Mouse (Mus musculus): Measurements from ENCODE around the gene Hivep2. TPM values are rescaled to one million over a fixed set of nuclear protein-coding genes. Genes with fewer than 3 reads are reported as not detected.

The Hivep2 gene
- total RNA-seq, 2 experiments from 2014 or later = 53.4 to 64.4 TPM

DNA sequence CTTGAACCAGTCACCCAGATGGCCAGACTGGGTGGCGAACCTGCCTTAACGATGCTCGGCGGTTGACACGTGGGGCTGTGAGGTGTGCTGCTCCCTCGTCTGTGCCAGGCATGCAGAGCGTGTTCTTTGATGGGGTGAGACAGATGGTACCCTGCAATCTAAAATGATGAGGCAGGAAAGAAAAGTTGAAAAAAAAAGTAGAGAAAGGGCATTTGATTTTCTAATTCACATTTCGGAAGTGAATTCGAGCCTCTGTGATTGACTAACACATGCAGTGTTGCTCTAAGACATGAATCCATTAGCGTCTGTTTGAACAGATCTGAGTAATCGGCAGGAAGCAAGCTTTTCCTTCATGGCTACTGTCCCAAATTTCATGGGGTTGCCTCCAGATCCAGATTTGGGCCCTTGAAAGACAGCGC is 119.4 kb downstream of the Hivep2 start:
- no peak for DNase-seq

DNA sequence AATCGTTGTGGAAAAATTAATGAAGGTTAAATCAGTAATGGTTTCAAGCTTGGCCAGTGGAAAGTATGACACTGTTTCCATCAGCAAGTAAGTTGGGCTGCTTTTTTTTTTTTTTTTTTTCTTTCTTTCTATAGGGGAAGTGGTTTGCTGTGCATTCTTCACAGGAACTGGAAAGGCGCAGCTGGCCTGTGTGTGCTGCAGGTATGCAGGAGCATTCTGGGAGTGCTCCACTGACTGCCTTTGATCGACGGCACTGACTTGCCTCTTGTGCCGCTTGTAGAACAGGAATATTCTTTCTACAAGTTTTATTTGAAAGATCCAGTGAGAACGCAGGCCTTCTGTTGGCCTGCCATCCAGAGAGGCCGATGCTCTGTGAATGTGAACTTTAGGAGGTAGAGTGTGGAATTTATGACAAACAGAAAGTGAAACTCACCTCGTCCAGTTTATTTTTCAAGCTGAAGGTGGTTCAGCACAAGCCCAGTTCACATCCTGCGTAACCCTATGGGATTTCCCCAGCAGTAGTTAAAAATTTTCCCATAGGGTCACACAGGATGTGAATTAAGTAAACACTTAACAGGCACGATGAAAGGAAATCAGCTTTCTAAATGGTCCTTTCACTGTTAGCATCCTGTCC is 120.1 kb downstream of the Hivep2 start:
- DNase-seq = no peak

DNA sequence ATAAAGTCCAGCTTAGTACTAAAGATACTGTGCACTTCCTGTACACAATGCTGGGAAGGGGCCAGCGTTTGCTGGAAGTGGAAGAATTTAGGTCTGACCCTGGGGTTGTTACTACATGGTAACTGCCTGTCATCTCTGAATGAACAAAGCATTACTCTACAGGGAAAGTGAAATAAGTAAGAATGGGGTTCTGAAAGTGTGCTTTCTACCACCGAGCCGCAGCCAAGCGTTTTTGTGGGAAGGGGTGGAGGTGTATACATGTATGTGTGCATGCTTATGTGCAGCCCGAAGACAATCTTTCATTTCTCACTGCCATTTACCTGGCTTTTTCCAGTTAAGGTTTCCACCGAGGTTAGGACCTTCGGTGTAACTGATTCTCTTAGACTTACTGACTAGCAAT is 121.4 kb downstream of the Hivep2 start:
- DNase-seq = no peak

DNA sequence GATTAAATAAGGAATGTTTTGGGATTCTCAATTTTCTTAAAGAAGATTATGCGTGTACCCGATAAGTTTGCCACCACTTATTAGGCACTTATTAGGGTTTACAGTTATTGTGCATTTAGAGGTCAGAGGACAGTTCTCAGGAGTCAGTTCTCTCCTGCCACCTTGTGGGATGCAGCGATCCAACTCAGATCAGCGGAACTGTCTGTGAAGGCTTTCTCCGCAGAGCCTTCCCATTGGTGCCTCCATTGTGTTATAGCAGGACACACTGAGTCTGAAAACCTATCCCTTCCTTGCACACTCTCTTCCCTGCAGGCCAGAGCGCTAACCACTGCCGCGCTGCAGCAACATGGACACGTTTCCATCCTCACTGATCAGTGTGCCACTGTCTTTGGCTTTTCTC is 123.6 kb downstream of the Hivep2 start:
- no peak for DNase-seq

DNA sequence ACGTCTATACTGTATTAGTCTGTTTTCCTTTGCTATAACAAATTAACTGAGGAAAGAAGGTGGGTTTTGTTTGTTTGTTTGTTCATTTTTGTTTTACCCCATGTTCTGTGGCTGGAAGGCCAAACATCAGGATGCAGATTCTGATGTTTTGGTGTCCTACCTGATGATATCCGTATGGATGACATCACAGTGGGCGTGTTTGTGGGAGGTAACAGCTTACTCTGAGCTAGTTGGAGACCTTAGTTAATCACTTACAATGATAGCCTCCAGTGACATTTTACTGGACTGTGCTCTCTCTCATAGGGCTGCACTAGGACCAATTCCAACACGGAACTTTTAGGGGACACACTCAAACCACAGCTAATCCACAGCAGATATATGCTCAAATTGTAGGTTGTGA is 128.2 kb downstream of the Hivep2 start:
- no peak for DNase-seq

DNA sequence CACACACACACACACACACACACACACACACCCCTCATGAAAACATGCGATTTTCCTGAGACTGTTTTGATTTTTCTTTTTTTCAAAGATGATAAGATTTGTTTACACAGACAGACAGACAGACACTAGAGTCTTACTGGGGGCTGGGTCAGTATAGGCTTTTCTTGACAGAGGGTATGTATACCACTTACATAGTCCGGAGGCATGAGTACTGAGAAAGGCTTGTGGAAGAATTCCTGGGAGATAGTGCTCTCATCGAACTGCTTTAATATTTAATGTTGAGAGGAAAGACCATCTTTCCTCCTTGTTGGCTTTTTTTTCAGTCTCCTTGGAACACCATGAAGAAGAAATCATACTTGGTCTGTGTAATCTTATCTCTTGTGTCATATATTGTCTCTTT is 130.2 kb downstream of the Hivep2 start:
- DNase-seq = no peak

DNA sequence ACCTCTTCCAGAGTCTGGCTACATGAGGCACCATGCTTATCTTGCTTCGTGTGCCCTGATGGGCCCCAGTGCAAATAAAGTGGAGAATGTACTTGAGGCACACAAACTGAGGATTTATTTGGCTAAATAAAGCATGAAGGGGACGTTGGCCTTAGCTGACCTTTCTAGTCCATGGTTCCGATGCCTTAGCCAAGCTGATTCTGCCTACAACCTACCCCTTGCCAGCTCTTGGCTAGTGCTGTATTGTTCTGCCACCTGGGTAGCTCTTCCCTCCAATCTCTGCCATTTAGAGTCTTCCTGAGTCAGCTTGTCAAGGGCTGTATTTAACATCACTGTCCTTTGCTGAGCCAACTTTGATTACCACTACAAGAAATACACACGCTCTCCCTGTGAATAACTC is 133.3 kb downstream of the Hivep2 start:
- no peak for DNase-seq

DNA sequence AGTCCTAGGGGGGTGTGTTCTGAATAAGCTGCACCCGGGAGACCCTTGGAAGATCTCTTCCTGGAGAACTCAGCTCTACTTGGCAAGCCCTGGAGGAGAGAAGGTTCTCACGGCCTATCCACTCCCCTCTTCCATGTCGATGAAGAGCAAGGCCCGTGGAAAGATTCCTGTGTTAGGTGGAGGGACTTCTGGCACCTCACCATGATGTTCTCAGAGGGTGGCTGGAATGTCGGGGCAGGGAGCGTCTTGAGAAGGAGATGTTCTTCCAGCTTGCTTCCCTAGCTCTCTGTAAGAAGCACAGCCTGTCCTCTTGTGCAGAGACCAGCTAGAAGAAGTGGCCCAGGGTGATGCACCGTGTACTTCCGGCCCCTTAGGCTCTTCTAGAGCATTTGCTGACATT is 134.2 kb downstream of the Hivep2 start:
- no peak for DNase-seq

DNA sequence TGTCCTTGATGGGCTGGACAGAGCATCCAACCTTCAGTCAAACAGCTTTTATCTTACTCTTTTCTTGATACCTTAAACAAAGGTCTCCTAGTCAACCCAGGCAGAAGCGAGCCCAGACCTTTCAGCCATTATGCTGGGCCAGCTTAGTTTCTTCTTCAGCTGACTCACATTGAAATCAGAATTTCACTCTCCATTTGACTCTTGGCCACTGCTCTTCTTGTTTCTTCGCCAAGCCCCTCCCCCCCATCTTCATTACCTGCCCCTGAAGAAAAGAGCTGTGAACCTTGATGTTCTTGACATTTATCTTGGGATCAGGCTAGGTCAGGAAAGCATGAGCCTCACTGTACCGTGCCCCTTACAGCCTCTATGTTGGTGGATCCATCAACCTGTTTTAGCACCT is 135.0 kb downstream of the Hivep2 start:
- no peak for DNase-seq

DNA sequence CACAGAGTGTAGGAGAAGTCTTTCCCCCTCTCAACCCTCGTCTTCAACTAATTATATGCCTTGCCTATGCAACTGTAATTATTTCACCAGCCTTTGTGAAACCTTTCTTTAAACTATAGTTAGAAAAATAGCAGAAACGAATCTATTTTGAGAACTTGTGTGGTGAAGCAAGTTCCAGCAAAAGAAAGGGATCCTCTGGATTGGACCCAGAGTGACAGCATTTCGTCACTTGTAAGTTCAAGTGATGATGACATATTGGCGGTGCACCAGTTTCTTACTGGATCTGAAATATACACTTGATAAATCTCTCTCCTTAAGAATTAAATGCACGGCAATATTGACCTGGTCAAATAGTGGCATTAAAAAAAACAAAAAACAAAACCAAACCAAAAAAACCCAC is 136.1 kb downstream of the Hivep2 start:
- DNase-seq = no peak

DNA sequence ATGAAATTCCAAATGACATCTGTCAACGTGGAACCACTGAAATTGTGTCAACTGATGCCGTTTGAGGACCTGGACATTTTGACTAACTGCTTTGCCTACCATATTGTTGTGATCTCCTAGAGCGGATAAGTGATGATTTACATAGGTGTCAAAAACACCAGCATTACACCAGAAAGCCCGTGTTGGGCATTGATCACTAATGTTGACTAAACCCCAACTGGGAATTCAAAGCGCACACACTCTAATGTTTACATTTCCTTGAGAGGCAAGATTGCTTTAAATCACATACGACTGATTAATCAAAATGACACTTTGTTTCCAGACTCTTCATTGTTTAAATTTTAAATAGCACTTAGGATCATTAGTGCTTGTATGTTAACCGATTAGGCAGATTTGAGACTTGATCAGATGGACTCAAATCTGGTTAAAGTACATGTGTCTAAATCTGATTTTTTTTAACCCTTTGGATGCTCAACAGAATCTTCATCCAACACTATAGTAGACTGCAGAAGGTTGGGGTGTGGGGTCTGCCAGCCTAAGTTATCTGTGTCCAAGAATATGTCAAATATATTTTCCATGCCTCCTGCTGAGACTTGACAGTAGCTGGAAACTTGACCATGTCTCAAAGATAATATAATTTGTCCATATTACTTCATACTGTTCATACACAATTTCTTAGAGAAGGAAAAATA is 142.3 kb downstream of the Hivep2 start:
- DNase-seq = no peak

DNA sequence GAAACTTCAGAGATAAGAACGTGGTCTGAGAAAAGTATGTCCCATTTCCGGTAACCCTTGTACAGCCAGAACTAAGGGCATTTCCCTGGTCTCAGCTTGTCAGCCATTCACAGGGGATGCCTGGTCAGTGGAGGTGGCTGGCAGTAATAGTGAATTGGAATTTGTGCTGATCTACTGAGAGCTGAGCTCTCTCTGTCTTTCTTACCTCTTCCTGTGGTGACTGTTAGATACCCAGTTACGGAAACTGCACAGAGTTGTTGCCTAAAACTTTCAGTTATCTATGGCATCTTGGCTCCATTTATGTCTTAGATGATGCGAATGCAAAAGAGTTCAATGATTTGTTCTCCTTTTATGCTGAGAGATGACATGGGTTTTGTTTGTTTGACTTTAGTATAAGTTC is 150.0 kb downstream of the Hivep2 start:
- no peak for DNase-seq

DNA sequence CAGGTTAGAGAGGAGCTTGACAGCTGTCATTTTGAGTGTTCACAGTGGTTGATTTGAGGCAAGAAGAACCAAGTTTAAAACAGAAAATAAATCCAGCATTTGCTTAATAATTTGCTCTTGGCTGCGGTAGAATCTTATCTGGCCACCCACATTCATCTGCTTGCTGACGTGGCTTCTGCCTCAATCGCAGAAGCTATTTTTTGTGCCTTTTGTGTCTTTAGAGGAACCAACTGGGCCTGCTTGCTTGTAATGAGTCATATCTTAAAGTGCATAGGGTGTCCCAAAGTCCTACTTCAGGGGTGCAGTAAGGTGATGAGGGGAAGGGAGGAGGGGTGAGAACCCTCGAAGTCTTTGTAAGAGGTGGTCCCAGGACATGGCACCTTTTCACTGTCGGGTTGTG is 151.1 kb downstream of the Hivep2 start:
- DNase-seq = no peak

DNA sequence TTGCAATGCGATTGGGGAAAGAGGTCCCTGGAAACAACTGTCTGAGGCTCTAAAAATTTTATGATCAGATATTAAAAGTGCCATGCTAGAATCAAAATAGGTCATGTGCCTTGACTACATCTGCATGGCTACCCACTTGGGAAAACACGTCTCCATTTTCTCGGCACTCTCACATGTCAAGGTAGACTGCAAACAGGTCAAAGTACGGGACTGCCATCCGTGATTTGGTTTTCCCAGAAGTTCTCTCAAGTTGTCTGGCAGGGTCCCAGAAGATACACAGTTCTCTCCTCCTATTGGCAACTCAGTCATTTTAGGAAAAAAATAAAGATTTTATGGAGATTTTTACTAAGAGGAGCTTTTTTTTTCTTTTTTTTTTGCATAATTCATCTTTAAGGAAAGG is 153.3 kb downstream of the Hivep2 start:
- DNase-seq = no peak

DNA sequence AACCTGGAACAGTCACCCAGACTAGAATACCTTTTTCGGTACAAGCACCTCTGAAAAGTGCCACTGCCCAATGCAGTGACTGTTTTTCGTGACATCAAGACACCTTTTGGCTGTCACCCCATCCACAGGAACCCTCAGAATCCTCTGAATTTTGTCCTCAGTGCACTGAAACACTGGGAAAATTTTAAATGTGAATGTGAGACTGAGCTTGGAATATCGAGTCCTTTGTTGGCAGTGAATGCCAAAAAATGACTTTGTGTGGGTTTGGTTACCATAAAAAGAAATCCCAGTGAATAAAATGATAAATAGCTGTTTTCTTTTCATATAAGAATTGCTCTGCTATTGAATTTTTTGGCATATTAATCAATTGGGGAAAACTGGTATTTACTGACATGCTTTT is 154.6 kb downstream of the Hivep2 start:
- no peak for DNase-seq

DNA sequence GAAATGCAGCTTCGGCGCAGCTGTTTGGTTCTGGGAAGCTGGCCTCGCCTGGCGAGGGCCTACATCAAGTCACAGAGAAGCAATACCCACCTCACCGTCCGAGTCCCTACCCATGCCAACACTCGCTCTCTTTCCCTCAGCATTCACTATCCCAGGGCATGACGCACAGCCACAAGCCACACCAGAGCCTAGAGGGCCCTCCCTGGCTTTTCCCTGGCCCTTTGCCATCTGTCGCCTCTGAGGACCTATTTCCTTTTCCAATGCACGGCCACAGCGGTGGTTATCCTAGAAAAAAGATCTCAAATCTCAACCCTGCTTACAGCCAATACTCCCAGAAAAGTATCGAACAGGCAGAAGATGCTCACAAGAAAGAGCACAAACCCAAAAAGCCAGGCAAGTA is 162.0 kb downstream of the Hivep2 start:
- no peak for DNase-seq

DNA sequence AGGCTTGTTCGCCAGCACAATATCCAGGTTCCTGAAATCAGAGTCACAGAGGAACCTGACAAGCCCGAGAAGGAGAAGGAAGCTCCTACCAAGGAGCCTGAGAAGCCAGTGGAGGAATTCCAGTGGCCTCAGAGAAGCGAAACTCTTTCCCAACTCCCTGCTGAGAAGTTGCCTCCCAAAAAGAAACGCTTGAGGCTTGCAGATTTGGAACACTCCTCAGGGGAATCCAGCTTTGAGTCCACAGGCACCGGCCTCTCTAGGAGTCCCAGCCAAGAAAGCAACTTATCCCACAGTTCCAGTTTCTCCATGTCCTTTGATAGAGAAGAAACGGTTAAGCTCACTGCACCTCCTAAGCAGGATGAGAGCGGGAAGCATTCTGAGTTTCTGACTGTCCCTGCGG is 164.4 kb downstream of the Hivep2 start:
- DNase-seq = no peak

DNA sequence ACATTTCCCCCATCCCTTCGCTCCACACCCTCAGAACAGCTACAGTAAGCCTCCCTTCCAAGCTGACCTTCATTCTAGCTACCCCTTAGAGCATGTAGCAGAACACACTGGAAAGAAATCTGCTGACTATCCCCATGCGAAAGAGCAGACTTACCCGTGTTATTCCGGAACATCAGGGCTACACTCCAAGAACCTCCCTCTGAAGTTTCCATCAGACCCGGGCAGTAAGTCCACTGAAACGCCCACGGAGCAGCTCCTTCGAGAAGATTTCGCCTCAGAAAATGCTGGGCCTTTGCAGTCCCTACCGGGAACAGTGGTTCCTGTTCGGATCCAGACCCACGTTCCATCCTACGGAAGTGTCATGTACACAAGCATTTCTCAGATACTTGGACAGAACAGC is 165.4 kb downstream of the Hivep2 start:
- no peak for DNase-seq

DNA sequence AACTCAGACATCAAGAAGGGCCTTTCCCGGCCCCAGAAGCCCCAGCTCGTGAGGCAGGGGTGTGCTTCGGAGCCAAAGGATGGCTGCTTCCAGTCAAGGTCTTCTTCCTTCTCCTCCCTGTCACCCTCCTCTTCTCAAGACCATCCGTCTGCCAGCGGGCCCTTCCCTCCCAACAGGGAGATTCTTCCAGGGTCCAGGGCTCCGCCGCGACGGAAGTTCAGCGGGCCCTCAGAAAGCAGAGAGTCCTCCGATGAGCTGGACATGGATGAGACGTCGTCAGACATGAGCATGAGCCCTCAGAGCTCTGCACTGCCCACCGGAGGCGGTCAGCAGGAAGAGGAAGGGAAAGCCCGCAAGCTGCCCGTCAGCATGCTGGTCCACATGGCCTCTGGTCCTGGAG is 166.2 kb downstream of the Hivep2 start:
- DNase-seq = no peak

DNA sequence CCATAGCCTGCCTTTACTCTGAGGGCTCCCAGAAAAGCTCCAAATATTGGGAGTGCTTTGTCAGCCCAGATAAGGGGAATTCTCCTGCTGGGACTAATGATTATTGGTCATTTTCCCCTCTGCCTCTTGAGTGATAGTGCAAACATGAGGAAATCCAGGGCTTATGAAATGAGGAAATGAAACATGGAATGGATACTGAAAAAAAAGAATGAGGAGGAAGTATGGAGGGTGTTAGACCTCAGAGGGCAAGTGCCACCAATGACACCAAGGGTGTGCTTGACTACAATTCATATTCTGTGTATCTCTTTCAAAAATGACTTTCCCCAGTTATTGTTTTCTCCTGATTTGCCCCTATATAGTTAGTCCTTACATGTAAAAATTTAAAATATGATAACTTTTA is 167.1 kb downstream of the Hivep2 start:
- no peak for DNase-seq

DNA sequence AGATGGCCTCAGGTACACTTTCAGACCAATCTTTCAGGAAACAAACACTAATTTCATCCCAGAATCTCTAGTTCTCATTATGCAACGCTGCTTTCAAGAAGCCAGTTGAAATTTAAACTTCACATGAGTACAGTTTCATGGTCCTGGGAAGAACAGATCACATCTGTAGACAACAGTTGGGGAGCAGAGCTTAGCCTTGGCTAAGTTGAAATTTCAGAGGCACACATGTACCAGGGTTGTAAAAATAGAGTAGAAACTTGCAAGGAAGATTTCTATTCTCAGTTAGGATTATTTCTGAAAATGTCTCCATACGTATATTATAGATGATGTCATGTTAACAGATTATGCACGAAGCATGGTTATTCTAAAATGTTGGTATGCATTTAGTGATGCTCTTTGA is 172.8 kb downstream of the Hivep2 start:
- no peak for DNase-seq

DNA sequence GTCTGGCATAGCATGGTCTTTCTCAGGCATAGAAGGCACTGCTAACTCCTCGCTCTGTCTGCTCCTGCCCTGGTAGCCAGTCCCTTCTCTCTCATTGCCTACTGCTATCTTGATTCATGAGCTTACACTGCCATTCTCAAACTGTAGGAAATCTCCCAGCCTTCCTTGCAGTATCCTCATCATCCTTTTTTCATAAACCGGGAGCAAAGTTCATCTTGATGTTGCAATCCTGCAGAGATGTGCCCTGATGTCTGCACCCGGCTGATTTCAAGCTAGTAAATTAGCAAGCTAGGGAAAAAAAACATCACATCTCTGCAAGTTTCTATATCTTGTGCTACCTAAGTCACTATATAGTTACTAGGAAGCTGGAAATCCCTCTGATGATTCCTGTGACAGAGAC is 179.0 kb downstream of the Hivep2 start:
- DNase-seq = no peak

DNA sequence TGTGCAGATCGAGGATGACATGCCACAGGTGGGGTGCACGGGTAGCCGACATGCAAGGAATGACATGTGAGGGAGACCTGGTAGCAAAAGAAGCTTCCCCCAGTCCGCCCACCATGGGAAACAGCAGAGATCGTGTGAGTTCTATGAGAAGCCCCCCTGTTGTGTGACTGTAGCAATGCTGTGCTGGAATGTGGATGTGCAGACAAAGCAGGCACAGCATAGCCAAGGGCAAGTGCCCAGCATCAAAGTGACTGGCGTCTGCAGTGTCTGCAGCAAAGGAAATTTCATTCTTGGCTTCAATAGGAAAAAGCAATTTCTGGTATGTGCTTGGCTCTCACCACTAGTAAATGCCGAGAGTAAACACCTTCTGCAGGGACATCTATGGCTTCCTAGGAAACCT is 199.0 kb downstream of the Hivep2 start:
- DNase-seq = no peak

DNA sequence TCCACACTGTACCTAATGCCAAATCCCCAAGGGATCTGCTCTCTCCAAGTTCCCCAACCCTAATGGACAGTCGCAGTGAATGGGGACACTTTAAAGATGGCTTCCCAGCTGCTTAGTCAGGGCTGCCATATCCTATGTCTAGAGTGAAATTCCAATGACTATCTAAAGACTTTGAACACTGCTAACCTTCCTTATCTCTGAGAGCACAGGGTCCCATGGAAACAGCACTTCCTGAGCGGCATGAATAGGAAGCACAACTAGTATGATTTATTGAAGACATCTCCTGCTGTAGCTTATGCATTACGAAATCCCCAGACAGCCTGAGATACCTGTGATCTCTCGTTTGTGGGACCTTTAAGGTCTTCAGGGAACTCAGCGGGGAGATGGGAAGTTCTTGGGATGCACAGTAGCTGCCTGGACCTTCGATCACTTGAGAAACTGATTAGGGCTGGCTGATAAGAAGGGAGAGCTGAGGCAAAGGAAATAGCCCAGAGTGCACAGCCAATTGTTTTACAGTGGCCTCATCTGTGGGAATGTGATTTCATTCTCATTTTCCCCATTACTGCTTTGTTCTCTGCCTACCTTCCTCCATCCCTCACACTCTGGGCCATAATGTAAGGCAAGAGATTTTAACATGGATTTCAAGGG is 202.4 kb downstream of the Hivep2 start:
- no peak for DNase-seq
